Mouse (Mus musculus) adrenal gland, adult (tissue): Measurements from ENCODE around the gene Ankrd13b.
"Not testable (repeated sequence)": the region's sequence is repeated elsewhere in the genome, so short reads cannot be mapped to it uniquely, and the experiment has no call there.

ENCODE experiments used
- DNase-seq, 2 experiments: peaks; one replicate each; pipeline ENCODE4 v3.0.0; 2022 to 2023; ENCODE audit warnings: low spot score in 1 of 2; ENCODE audit not compliant: inconsistent age in 2 of 2

Ankrd13b gene

GRCm38 (mm10) chr11:77489591-77490235 lies at the start of gene Ankrd13b:
Gene Ankrd13b, minus strand, starts transcription at chr11:77489678.
- DNase-seq, result peak; percentile 80 to 93

- DNase-seq, result no peak
Observed at GRCm38 (mm10) chr11:77532202-77532846, 42.8 kb upstream of the Ankrd13b start.

GRCm38 (mm10) chr11:77530862-77531261 lies 41.4 kb upstream of the Ankrd13b start:
- DNase-seq, result no peak

- DNase-seq, result no peak
Observed at GRCm38 (mm10) chr11:77529644-77530043, 40.2 kb upstream of the Ankrd13b start.

GRCm38 (mm10) chr11:77528420-77528819 lies 38.9 kb upstream of the Ankrd13b start:
- DNase-seq, result not testable (repeated sequence)

- DNase-seq, result no peak
Observed at GRCm38 (mm10) chr11:77525804-77526486, 36.5 kb upstream of the Ankrd13b start.

- peak; percentile 24 to 56 for DNase-seq
Observed at GRCm38 (mm10) chr11:77520601-77521529, 31.4 kb upstream of the Ankrd13b start.

- DNase-seq, result peak; percentile 49 to 58
Observed at GRCm38 (mm10) chr11:77519043-77519442, 29.6 kb upstream of the Ankrd13b start, which contains the start of gene Gm10392. Gene Gm10392, minus strand, starts transcription at chr11:77519198.

- peak; percentile 52 to 81 for DNase-seq
Observed at GRCm38 (mm10) chr11:77518051-77518798, 28.7 kb upstream of the Ankrd13b start.

- DNase-seq, result peak; percentile 35 to 75
Observed at GRCm38 (mm10) chr11:77516553-77517425, 27.3 kb upstream of the Ankrd13b start.

- peak; percentile 64 to 65 for DNase-seq
Observed at GRCm38 (mm10) chr11:77515637-77516552, 26.4 kb upstream of the Ankrd13b start, which contains the start of gene Trp53i13. Gene Trp53i13, minus strand, starts transcription at chr11:77515980.

- peak; percentile 93 to 97 for DNase-seq
Observed at GRCm38 (mm10) chr11:77514832-77515636, 25.6 kb upstream of the Ankrd13b start, which contains the start of gene Abhd15. Gene Abhd15, plus strand, starts transcription at chr11:77515121.

GRCm38 (mm10) chr11:77514281-77514831 lies 24.9 kb upstream of the Ankrd13b start:
- no peak for DNase-seq

GRCm38 (mm10) chr11:77513811-77514170 lies 24.3 kb upstream of the Ankrd13b start:
- no peak for DNase-seq

- DNase-seq, result peak; percentile 90 to 96
Observed at GRCm38 (mm10) chr11:77512891-77513810, 23.7 kb upstream of the Ankrd13b start.

- DNase-seq, result no peak
Observed at GRCm38 (mm10) chr11:77511336-77511735, 21.9 kb upstream of the Ankrd13b start.
